Mouse (Mus musculus): ENCODE results near the gene Abhd4.

GRCm38 (mm10) chr14:54208741-54209140, 45.2 kb upstream of the Abhd4 start:
- TF ChIP-seq CTCF (IDR thresholded peaks at IDR 0.05; ENCODE audit: control insufficient read depth, insufficient read depth, insufficient replicate concordance, low read depth, low read length) (no peak), POLR2A (IDR thresholded peaks at IDR 0.05; ENCODE audit: control insufficient read depth, low read depth, low read length) (no peak)
